Mouse (Mus musculus) forebrain, embryonic 16.5 days (tissue): ENCODE results near the gene Nsmce4a. TPM values are rescaled to one million over a fixed set of nuclear protein-coding genes. Genes with fewer than 3 reads are reported as not detected.
A peak's percentile ranks its signal among the peaks of the same experiment; 100 is the strongest.
"Not testable (repeated sequence)": the region's sequence is repeated elsewhere in the genome, so short reads cannot be mapped to it uniquely, and the experiment has no call there.

ENCODE experiments used
- ATAC-seq: fragments of 200-750 bp; cut with Nextera tagmentation; 2 replicates; pipeline ENCODE4 v1.8.0; 2017; ENCODE audit warnings: mild to moderate bottlenecking, moderate library complexity
- H3K27ac ChIP-seq: fragments of 300-500 bp; sonication (generic); 2 replicates; pipeline ENCODE4 v1.5.1; 2014; ENCODE audit warnings: low read length, control low read depth
- H3K27me3 ChIP-seq: fragments of 300-500 bp; sonication (generic); replicated peaks from 2 replicates; pipeline ENCODE4 v1.6.1; 2014; ENCODE audit warnings: low read length; ENCODE audit not compliant: control insufficient read depth, insufficient read depth
- H3K36me3 ChIP-seq: fragments of 300-500 bp; sonication (generic); 2 replicates; pipeline ENCODE4 v1.6.1; 2014; ENCODE audit not compliant: control insufficient read depth, insufficient read depth
- H3K4me1 ChIP-seq: fragments of 300-500 bp; sonication (generic); replicated peaks from 2 replicates; pipeline ENCODE4 v1.6.1; 2014; ENCODE audit warnings: low read length; ENCODE audit not compliant: control insufficient read depth, insufficient read depth
- H3K4me2 ChIP-seq: fragments of 300-500 bp; sonication (generic); 2 replicates; pipeline ENCODE4 v1.6.1; 2014; ENCODE audit warnings: mild to moderate bottlenecking, low read length, control low read depth
- H3K4me3 ChIP-seq: fragments of 300-500 bp; sonication (generic); replicated peaks from 2 replicates; pipeline ENCODE4 v1.5.1; 2014; ENCODE audit warnings: mild to moderate bottlenecking, low read length, control low read depth
- H3K9ac ChIP-seq: fragments of 300-500 bp; sonication (generic); replicated peaks from 2 replicates; pipeline ENCODE4 v1.6.1; 2014; ENCODE audit warnings: low read depth, low read length, control low read depth
- H3K9me3 ChIP-seq: fragments of 300-500 bp; sonication (generic); 2 replicates; pipeline ENCODE4 v1.6.1; 2016; ENCODE audit warnings: low read length; ENCODE audit not compliant: control insufficient read depth
- WGBS: fragments of 180-500 bp; shearing (Covaris S2); extraction: QIAGEN DNeasy Blood & Tissue Kit; methylation state at CpG from one replicate; pipeline ENCODE4 v1.1.7; 2014; 5-methylcytosine and 5-hydroxymethylcytosine counted together
- polyA plus RNA-seq: library from polyadenylated mRNA; unstranded; fragments of >200 nt; fragmentation: Nextera tagmentation; extraction: Ambion mirVana; gene quantifications from 2 replicates; pipeline ENCODE4 v1.2.1, GENCODE M21; 2015

Gene Nsmce4a
- polyA plus RNA-seq, 1 experiment from 2014 or later: 92.2 TPM

- H3K4me3 ChIP-seq: no peak overlapping the region
- H3K36me3 ChIP-seq: no peaks in the 10 kb centered on the region
- no peak overlapping the region for H3K27ac ChIP-seq
- no peak overlapping the region for H3K9ac ChIP-seq
- no peak for ATAC-seq
- no peaks in the 10 kb centered on the region for H3K9me3 ChIP-seq
- peaks cover under 1% of the 10 kb centered on the region; the same call in 1 of the 2 replicates for H3K4me1 ChIP-seq
- H3K27me3 ChIP-seq: no peaks in the 10 kb centered on the region
- H3K4me2 ChIP-seq: no peak overlapping the region
- 93% methylated on average over 1 of the region's 1 CpGs for WGBS
Observed at GRCm38 (mm10) chr7:130602804-130603203, 29.9 kb upstream of the Nsmce4a start.

GRCm38 (mm10) chr7:130600546-130600945 is 27.6 kb upstream of the Nsmce4a start:
- H3K4me3 ChIP-seq: no peak overlapping the region
- 64% methylated on average over 2 of the region's 2 CpGs for WGBS
- no peaks in the 10 kb centered on the region for H3K9me3 ChIP-seq

GRCm38 (mm10) chr7:130600074-130600473 is 27.2 kb upstream of the Nsmce4a start:
- no peak for ATAC-seq
- Histone ChIP-seq H3K4me1 (peaks cover 12% of the 10 kb centered on the region), H3K27ac (no peak overlapping the region), H3K4me2 (no peak overlapping the region), H3K9ac (no peak overlapping the region), H3K4me3 (no peak overlapping the region), H3K36me3 (no peaks in the 10 kb centered on the region), H3K27me3 (no peaks in the 10 kb centered on the region), H3K9me3 (no peaks in the 10 kb centered on the region)
- WGBS: 87% methylated on average over 3 of the region's 3 CpGs

More at GRCm38 (mm10) chr7:130600546-130600945, 27.6 kb upstream of the Nsmce4a start:
- Histone ChIP-seq H3K9ac (no peak overlapping the region), H3K27ac (no peak overlapping the region), H3K36me3 (no peaks in the 10 kb centered on the region), H3K4me2 (no peak overlapping the region), H3K27me3 (no peaks in the 10 kb centered on the region), H3K4me1 (peaks cover 12% of the 10 kb centered on the region)
- ATAC-seq: no peak

- no peaks in the 10 kb centered on the region for H3K27me3 ChIP-seq
- peaks cover 12% of the 10 kb centered on the region for H3K4me1 ChIP-seq
- no peak overlapping the region for H3K9ac ChIP-seq
- 54% methylated on average over 6 of the region's 6 CpGs for WGBS
- peak overlapping the region; percentile 37; the same call in 1 of the 2 replicates for H3K27ac ChIP-seq
- H3K4me2 ChIP-seq: no peak overlapping the region
- no peaks in the 10 kb centered on the region for H3K36me3 ChIP-seq
- no peaks in the 10 kb centered on the region for H3K9me3 ChIP-seq
- no peak for ATAC-seq
- H3K4me3 ChIP-seq: no peak overlapping the region
Observed at GRCm38 (mm10) chr7:130597546-130597945, 24.6 kb upstream of the Nsmce4a start.

GRCm38 (mm10) chr7:130596079-130596855 is 23.3 kb upstream of the Nsmce4a start:
- not testable (repeated sequence) for H3K4me2 ChIP-seq, H3K9ac ChIP-seq, H3K9me3 ChIP-seq, H3K4me3 ChIP-seq, H3K36me3 ChIP-seq, H3K27me3 ChIP-seq, ATAC-seq, H3K27ac ChIP-seq
- 57% methylated on average over 8 of the region's 19 CpGs for WGBS
- peaks cover 12% of the 10 kb centered on the region for H3K4me1 ChIP-seq

- H3K4me3 ChIP-seq, H3K4me2 ChIP-seq, H3K9me3 ChIP-seq, H3K27me3 ChIP-seq, H3K36me3 ChIP-seq, H3K9ac ChIP-seq: not testable (repeated sequence)
- peaks cover 16% of the 10 kb centered on the region for H3K4me1 ChIP-seq
- peak overlapping the region; percentile 42; the same call in 1 of the 2 replicates for H3K27ac ChIP-seq
- WGBS: 28% methylated on average over 6 of the region's 11 CpGs
- ATAC-seq: peak; percentile 82
Observed at GRCm38 (mm10) chr7:130593375-130594239, 20.7 kb upstream of the Nsmce4a start.

GRCm38 (mm10) chr7:130592975-130593374 is 20.1 kb upstream of the Nsmce4a start:
- 0 out of 2 replicates have a peak, but pooled peaks have one; percentile 6 for ATAC-seq
- not testable (repeated sequence) for H3K9me3 ChIP-seq, H3K27me3 ChIP-seq, H3K4me3 ChIP-seq, H3K9ac ChIP-seq, H3K36me3 ChIP-seq, H3K4me2 ChIP-seq, H3K27ac ChIP-seq
- H3K4me1 ChIP-seq: peaks cover 16% of the 10 kb centered on the region
- no CpG with 5 or more reads among the region's 11 CpGs for WGBS

- Histone ChIP-seq H3K9me3 (no peaks in the 10 kb centered on the region), H3K4me1 (peaks cover 4% of the 10 kb centered on the region; the same call in 1 of the 2 replicates), H3K4me3 (no peak overlapping the region), H3K27me3 (no peaks in the 10 kb centered on the region), H3K9ac (no peak overlapping the region), H3K27ac (no peak overlapping the region), H3K4me2 (no peak overlapping the region), H3K36me3 (no peaks in the 10 kb centered on the region)
- WGBS: 68% methylated on average over 8 of the region's 8 CpGs
- no peak for ATAC-seq
Observed at GRCm38 (mm10) chr7:130590845-130591437, 18.0 kb upstream of the Nsmce4a start.
